Mouse (Mus musculus) fibroblast of lung, adult 2 months (primary cell): ENCODE results near the gene Sf3b1.
"Not testable (repeated sequence)": the region's sequence is repeated elsewhere in the genome, so short reads cannot be mapped to it uniquely, and the experiment has no call there.

ENCODE experiments used
- DNase-seq: peaks from one replicate; pipeline ENCODE4 v3.0.0-alpha.2; 2011; ENCODE audit warnings: low read depth

Sf3b1 gene

DNA sequence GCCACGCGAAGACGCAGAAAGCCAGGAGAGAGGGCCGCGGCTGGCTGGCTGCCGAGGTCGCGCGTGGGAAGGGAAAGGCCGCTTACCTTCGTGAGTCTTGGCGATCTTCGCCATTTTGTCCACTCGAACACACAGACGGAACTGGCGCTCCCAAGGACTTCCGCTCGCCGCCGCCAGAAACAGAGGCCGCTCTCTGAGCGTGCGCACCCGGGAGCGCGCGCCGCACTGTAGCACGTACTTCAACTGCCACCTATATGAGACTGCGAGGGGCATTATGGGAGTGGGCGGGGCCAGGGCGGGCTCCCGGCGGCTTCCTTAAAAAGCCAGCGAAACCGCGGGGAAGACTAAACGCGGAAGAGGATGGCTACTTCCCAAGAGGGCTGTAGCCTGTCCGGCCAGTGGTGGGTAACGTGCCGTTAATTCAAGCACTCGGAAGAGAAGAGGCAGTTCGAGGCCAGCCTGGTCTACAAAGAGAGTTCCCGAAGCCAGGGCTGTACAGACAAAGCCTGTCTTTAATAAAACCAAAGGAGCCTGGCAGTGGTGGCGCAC is at the start of gene Sf3b1:
Sf3b1 (minus strand) TSS at position 229 of the 549 bp plus-strand sequence.
- peak; percentile 92 for DNase-seq

DNA sequence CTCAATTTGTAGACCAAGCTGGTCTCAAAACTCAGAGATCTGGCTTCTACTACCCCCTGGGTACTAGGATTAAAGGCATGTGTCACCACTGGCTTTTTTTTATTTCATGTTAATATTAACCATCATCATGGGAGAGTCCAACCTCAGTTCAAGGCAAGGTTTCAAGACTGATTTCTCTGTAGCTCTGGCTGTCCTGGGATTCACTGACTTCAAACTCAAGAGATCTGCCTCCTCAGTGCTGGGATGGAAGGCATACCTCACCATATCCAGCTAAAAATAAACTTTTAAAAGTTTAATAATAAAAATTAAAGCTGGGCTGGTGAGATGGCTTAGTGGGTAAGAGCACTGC is 49.1 kb upstream of the Sf3b1 start:
- DNase-seq = no peak

DNA sequence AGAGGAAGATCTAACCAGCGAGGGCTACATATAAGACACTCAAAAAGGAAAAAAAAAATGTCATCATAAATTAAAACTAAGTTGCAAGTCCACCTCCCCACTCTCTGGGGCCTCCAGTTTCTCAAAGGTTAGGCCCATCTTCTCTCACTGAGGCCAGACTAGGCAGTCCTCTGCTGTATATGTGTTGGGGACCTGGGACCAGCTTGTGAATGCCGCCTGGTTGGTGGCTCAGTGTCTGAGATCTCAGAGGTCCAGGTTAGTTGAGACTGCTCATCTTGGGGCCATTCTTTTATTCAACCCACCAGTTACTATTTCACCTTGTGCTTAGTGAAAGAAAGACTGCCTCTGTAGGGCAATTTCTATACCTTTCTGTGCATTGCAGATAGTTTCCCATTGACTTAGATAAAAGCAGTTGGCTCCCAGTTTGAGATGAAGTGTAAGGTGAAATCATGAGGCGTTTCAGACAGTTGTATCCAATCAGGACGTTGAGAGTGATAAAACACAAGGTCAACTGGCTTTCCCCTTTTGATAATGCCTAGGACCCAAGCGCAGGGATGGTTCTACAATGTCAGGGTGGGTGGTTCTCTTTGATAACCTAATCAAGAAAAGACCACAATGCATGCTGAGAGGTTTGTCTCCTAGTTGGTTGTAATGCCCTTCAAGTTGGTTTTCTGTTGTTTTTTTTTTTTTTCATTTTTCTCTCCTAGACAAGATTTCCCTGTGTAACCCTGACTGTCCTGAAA is 48.5 kb upstream of the Sf3b1 start:
- DNase-seq = no peak

DNA sequence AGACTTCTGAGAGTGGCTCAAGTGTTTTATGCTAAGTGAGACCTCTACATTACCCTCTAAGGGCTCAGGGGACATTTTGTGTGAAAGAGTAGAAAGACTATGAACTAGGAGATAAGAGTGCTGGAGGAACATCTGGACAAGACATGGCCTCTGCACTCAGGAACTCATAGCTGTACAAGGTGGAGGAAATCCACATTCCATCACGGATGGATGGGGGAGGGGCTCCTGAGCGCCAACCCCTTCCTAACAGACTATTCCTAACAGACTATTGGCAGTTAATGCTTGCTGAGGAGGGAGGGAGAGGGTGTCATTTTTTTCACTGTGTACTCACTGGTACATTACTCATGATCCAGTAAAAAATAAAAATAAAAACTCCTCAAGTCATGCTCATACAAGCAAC is 47.5 kb upstream of the Sf3b1 start:
- no peak for DNase-seq

DNA sequence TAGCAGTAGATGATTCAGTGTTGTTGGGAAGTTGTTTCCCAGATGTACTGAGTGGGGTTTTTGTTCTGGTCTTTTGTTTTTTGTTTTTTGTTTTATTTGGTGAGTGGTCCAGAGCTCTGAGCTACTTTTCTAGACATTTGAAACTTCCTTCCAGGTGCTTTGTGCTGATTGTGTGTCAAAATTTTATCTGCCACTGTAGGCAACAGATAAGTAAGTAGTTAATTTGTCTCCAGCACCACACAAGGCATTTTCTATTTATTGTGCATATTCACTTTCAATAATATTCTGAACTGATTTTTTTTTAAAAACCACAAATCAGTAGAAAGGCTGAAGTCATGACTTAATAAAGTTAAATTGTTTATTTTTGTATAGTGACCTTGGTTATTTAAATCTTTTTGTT is 45.0 kb upstream of the Sf3b1 start:
- not testable (repeated sequence) for DNase-seq

DNA sequence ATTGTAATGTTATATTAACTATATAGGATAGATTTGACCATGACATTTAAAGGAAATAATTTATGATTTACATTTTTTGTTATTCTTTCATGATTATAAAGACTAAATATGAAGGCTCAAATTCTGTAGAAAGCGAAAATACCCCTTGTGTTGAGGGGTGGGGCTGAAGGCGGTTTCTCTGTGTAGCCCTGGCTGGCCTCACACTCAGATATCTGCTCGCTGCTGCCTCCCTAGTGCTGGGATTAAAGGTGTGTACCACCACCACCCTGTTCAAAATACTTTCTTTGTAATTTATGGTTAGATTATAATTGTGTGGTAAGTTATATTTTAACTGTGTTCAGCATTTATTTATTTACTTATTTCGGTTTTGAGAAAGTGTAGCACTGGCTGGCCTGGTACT is 34.5 kb upstream of the Sf3b1 start:
- no peak for DNase-seq

DNA sequence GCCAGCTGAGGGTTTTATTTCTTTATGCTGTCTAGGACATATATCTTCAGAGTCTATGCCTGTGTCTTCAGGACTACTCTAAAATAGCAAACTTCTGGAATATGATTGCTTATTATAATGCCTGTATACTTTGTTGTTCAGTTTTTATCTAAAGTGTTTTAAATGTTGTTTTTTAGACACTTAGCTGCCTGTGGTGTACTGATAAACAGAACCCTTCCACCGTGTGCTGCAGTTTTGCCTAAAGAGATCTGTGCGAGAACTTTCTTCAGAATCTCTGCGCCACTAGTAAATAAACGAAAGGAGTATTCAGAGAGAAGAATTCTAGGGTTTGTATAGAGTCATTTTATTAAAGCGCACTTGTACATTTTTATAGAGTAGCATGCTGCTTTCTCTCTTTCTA is 33.8 kb upstream of the Sf3b1 start:
- DNase-seq = no peak

DNA sequence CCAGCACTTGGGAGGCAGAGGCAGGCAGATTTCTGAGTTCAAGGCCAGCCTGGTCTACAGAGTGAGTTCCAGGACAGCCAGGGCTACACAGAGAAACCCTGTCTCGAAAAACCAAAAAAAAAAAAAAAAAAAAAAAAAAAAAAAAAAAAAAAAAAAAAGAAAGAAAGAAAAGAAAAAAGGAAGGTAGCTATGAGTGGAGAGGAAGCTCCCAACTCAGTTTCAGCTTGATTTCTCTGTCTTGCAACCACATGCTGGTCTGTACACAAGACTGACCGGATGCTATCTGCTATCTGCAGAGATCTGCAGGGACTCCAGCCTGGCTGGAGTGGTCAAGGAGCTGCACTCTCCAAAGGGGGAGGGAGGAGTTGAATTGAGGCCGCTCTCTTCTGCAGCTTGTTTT is 31.1 kb upstream of the Sf3b1 start:
- DNase-seq = not testable (repeated sequence)

DNA sequence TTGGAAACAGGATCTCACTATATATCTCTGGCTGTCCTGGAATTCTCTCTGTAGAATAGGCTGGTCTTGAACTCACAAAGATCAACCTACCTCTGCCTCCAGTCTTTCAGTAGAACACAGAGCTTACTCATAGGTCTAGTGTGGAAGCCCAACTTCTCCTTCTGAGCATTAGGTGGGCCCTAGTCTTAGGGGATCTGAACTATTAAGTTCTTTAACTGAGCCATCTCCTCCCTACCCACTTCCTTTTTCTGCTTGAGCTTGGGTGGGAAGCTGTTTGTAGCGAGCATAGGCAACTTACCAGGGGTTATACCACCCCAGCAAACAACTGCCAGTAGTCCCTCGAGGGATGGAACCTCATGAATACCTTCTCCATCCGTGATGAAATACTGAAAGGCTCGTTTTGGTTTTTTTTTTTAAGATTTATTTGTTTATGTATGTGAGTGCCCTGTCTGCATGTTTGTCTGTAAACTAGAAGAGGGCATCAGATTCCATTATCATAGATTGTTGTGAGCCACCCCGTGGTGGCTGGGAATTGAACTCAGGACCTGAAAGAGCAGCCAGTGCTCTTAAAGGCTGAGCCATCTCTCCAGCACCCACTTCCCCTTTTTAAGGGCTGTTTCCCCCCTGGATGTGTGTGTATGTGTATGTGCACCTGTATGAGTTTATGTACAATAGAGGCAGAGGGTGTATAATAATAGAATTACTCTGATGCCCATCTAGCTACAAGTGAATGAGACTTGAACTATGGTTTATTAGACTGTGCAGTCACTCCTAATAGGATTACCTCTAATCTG is 28.2 kb upstream of the Sf3b1 start:
- DNase-seq = no peak

DNA sequence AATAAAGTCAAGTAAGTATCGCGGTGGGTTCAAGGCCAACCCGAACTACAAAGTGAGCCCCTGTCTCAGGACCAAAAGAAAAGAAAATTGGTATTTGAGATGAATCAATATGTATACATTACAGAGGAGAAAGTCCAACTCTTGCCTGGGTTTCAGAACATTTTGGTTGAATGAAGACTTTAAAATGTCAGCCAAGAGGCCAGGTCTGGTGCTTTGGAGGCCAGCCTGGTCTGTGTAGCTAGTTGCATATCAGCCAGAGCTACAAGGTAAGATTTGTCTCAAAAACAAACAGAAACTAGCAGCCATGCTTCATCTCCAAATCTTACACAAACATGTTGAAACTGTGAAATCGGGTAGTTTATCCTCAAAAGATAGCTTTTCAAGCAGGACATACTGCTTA is 26.3 kb upstream of the Sf3b1 start:
- no peak for DNase-seq

DNA sequence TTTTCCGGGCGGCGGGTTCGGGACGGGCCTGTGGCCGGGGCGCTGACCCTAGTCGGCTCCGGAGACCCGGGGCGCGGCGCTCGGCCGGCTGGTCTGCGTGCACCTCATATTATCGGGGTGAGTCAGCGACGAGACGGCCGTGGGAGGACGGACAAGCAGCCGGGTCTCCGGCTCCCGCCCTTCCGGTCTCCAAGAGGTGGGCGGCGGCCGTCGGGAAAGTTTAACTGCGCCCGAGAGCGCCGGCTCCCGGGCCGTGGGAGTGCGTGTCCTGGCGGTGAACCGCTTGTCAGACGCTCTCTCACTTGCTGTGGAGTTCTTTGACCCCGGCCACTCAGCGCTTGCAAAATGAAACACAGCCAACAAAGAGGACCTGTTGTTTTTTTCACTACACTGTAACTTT is 25.7 kb upstream of the Sf3b1 start:
- DNase-seq = peak; percentile 78

DNA sequence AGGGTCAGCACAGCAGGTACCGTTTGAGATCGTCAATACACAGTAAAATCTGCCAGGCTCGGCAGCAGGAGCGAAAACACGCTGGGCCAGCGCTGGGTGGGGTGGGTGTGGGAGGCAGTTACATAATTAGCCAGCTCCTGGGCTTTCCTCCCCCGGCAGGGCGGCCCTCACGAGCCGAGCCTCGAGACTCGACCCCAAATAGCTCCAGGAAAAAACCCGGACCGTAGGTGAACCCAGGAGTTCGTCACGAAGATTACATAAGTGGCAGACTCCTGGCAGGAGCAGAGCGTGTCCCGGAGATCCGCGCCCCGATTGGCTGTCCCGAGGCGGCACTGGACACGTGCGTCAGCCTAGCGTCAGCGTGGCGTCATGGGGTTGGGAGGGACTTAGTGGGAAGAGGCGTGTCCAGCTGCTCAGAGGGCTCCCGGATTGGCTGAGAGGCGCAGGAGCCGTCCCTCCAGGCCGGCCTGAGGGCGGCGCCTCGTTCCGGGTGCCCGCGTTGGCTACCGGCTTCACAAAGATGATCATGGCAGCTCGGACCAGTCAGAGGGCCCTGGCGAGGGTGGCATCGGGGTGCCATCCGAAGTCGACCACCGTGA is 25.2 kb upstream of the Sf3b1 start, which contains the start of gene Coq10b:
Coq10b (plus strand) TSS at position 416 of the 599 bp plus-strand sequence.
- peak; percentile 98 for DNase-seq

DNA sequence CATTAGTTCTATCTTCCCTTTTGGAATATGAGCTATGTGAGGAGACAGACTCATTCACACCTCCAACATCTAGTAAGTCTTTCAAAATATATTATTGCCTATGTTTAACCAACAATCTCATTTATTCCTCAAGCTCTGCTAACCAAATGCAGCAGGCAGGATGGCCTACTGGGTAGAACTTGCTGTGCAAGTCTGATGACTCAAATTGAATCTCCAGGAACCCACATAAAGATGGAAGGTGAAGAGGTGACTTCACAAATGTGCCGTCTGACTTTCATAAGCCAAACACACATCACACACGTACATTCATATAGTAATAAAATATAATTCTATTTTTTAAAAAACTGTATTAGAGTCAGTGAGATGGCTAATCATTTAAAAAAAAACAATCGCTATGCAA is 24.4 kb upstream of the Sf3b1 start:
- DNase-seq = no peak

DNA sequence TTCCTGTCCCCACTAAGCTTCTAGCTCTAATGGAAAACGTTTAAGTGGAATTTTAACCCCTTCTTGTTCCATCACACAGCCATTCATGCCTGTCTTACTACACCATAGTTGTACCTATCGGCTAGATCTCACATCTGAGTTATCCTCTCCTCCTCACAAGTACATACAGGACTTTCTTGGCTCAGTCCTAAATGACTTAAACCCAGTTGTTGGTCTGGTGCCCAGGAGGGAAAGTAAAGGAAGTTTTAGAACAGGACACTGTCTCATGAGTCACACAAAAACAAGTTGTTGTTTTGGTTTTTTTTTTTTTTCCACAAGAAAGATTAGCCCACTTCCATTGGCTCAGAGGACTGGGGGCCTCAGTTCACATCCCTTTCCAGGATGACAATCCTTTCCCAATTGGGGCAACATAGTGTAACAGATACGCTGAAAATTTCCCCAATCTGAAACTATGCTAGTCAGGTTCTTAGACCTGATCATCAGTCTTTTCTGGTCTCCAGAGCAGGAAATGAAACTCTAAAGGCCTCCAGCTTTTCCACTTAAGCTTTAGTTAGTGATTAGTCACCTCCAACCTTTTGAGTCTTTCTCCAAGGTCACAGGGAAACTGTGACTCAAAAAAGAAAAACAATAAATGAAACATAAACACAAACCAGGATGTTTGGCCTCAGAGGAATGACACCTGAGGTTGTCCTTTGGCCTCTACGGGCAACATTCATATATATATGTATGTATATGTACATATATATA is 21.7 kb upstream of the Sf3b1 start:
- DNase-seq = no peak

DNA sequence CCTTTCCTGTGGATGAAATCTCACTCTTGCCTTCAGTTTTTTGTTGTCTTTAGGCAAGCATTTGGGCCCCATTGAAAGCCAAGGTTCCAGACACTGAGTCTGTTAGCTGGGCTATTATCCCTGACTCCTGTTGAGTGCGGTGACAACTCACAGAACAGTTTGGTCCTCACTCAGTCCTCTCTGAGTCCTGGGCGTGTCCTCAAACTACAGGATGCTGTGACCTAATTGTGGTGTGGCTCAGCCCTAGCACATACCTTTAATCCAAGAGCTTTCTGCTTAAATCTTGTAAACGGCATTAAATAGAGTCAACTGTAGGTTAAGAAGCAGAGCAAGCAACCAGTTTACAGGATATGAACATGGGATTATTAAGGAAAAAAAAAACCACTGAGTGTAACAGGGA is 15.9 kb upstream of the Sf3b1 start:
- DNase-seq = no peak

DNA sequence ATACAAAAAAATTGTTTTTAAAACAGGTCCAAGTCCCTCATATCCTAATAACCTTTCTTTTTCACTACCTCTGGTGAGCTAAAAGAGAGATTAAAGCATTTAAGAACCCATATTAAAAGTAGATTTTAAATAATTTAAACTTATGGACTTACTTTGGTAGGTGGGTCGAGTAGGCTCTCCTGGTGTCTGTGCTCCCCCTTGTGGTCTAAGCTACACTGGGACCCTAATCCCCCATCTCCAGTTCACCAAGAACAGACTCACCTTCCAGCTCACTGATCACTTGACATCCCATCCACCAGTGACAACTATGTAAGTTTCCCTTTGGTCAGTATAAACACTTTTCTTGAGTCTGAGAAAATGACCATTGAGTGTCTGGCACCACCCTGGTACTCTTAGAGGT is 15.0 kb upstream of the Sf3b1 start:
- no peak for DNase-seq

DNA sequence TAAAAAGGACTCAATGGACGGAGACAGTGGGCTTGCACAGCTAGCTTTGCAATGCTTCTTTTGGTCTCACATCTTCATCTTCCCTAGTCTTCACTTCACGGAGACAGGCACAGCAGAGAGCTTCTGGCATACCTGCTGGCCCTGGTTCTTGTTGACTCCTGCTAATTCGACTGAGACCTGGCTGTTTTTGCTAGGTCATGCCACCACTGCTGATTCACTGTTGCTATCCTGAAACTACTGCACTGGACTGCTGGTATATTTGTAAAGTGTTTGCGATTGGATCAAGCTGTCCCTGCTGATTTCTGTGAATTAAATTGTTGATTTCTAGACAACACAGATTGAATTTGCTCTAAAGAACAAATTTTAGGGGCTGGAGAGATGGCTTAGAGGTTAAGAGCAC is 14.4 kb upstream of the Sf3b1 start:
- no peak for DNase-seq

DNA sequence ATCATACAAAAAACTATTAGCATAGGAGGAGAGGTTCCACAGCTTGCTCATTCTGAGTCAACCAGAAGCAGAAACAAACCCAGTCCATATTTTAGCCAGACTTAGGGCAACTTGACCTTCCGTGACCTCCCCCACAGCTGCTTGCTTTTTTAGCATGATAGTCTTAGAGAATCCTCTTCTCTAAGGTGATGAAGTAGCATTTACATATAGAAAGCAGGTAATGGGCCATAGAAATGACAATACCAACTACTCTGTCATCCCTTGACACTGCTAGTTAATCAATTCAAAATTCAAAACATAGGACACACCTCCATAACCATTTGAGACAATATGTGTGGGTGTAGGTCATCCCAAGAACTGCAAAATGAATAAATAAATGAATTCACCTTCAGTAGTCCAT is 12.7 kb upstream of the Sf3b1 start:
- DNase-seq = no peak

DNA sequence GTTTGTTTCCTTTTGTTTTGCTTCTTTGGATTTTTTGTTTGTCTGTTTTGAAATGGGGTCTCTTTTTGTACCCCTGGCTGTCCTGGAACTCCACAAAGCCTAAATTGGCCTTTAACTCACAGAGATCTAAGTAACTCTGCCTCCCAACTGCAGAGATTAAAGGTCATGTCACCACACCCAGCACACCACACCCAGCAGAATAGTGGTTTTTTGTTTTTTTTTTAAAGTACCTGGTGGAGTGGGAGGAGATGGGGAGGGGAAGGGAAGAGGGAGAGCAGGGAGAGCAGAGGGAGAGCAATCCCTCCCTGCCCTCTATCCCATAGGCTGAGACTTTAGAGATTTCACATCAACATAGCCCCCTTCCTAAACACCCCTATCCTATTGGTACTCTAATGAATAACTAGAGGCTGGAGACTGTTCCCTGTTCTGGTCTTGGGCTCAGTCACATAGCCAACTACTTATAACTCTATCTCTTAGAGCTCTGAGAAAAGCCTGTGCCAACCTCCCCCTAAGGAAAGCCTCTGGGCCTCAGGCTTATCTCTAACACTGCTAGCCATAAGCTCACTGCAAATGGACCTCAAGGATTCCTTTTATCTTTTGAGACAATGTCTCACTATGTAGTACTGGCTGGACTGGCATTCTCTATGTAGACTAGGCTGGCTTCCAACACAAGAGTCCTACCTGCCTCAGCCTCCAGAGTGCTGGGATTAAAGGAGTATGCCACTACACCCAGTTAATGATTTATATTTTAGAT is 3.9 kb upstream of the Sf3b1 start:
- no peak for DNase-seq

DNA sequence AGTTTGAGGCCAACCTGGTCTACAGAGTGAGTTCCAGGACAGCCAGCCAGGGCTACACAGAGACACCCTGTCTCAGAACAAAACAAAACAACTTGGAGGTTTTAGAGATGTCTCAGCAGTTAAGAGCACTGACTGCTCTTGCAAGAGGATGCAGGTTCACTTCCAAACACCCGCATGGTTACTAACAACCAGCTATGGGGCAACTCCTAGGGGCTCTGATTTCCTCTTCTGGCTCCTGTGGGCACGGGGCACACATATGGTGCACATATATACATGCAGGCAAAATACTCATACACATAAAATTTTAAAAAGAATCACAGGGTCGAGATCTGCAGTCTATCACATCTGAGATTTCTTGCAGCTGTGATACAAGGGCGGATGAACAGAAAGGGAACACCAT is 2.2 kb upstream of the Sf3b1 start:
- no peak for DNase-seq

DNA sequence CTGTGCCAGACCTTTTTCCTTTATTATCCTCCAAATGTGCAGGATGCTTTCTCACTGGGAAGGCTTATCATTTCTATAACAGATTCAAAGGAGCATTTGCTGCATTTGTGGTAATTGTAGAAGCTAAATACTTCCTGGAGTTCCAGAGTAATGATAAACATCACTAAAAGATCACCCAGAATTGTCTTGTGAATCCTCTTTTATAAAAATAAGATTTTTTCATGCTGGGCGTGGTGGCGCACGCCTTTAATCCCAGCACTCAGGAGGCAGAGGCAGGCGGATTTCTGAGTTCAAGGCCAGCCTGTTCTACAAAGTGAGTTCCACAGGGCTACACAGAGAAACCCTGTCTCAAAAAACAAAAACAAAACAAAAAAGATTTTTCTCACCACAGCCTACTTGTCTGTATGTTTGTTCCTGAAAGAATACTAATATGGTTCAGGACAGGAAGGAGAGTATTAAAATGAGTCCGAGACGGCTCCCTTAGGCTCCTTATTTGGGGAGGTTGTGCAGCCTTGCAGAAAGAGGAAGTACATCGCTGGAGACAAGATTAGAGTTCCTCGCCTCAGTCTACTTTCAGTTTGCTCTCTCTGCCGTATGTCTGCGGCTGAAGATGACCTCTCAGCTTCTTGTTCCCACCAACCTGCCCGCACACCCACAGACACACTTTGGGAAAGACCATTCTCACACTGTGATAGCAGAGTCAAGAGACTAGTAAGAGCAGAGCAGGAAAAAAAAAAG is 1.4 kb upstream of the Sf3b1 start:
- no peak for DNase-seq
